ENCODE assay signal across 8 mouse cellular contexts in the genomic region with DNA sequence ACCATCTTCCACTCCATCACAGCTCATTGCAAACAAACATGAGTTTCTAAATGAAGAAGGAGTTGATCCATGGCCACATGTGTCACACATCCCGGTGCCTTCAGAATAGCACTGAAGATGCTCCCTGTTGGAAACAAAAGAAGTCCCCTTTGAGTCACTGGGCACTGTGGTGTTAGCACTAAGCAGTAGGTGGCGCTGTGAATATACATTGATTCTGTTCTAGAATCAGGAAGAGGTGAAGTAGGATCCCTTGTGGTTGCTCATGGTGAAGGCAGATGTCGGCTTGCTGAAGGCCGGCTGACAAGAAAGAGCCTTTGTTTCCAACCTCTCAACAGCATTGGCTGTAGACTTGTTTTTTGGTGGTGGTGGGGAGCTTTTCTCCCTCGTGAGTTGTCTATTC.
DNase-seq lines count a peak whose midpoint lies in the region; ATAC-seq and TF ChIP-seq lines count a peak whose summit lies in the region.
"Had no signal": no experiment of that assay in that cellular context is flagged by ENCODE, and none has a peak within 500 bp of the region (broad histone marks: within the 10 kb centered on the region; RNA-seq: fewer than 3 reads in every experiment).

No protein-coding gene starts in this region.

- H3K9ac ChIP-seq in liver, adult 2 months (ENCODE audit: low read depth, low read length) = no peak overlapping the region
- no peak overlapping the region for H3K9ac ChIP-seq in liver, embryonic 12.5 days
- H3K9ac ChIP-seq: neural tube, embryonic 13.5 days had no signal

- peak; percentile 32 for DNase-seq in liver, adult 2 months (ENCODE audit: extremely low read depth, low read depth, low spot score)
- DNase-seq in NIH3T3 (ENCODE audit: low read depth) = peak; percentile 69
- DNase-seq in adrenal gland, postnatal 36 days = peak; percentile 59 to 65
- DNase-seq in left cerebral cortex, postnatal 36 days (ENCODE audit: low spot score in 2 of 2) = peak; percentile 17 to 21
- DNase-seq in right cerebral cortex, postnatal 4 days = peak; percentile 11

- H3K9me3 ChIP-seq in liver, embryonic 12.5 days (replicated peaks) = no peaks in the 10 kb centered on the region
- H3K9me3 ChIP-seq: neural tube, embryonic 13.5 days had no signal

- no peak for TF ChIP-seq CTCF in liver, adult 2 months (IDR thresholded peaks at IDR 0.05; ENCODE audit: low read depth, low read length)

- no peak for ATAC-seq in liver, embryonic 12.5 days
- ATAC-seq in hematopoietic stem cell, adult 5-6 weeks (replicated peaks in 1 of 2; ENCODE audit: insufficient read depth in 1 of 2, low FRiP score in 2 of 2, low TSS enrichment in 1 of 2, low read depth in 1 of 2, poor library complexity in 2 of 2, severe bottlenecking in 2 of 2) = peak; percentile 91 to 92

- TF ChIP-seq POLR2A in liver, adult 2 months (IDR thresholded peaks at IDR 0.05; ENCODE audit: extremely low read depth, insufficient read depth, low read length) = no peak

- no peaks in the 10 kb centered on the region for H3K79me2 ChIP-seq in liver, adult 2 months (ENCODE audit: control insufficient read depth, insufficient read depth, low read length)

- no peaks in the 10 kb centered on the region for H3K36me3 ChIP-seq in liver, adult 2 months (ENCODE audit: control insufficient read depth, insufficient read depth, low read length)
- no peaks in the 10 kb centered on the region for H3K36me3 ChIP-seq in liver, embryonic 12.5 days
- H3K36me3 ChIP-seq: neural tube, embryonic 13.5 days had no signal

- 32% methylated on average over 5 of the region's 5 CpGs for WGBS in liver, adult 2 months
- WGBS in liver, embryonic 12.5 days (ENCODE audit: insufficient replicate concordance) = 24% methylated on average over 5 of the region's 5 CpGs

- intact Hi-C loops in left cerebral cortex, postnatal 36 days (cut with DNase I) = loop anchor here (5.0 kb wide), 1 partner anchor 166 kb away; no protein-coding TSS in a partner anchor

- H3K4me2 ChIP-seq in liver, embryonic 12.5 days = no peak overlapping the region
- H3K4me2 ChIP-seq: neural tube, embryonic 13.5 days had no signal

- peaks cover 3% of the 10 kb centered on the region; the same call in 1 of the 2 replicates for H3K27me3 ChIP-seq in liver, adult 2 months (ENCODE audit: control insufficient read depth, insufficient read depth, low read length)
- 0 out of 2 replicates have a peak, but pooled peaks cover 3% of the 10 kb centered on the region for H3K27me3 ChIP-seq in liver, embryonic 12.5 days (replicated peaks)
- H3K27me3 ChIP-seq: neural tube, embryonic 13.5 days had no signal

- no peak overlapping the region for H3K27ac ChIP-seq in liver, adult 2 months (replicated peaks; ENCODE audit: insufficient read depth, low read depth, low read length)
- no peak overlapping the region for H3K27ac ChIP-seq in liver, embryonic 12.5 days
- H3K27ac ChIP-seq: neural tube, embryonic 13.5 days had no signal

- no peak overlapping the region for H3K4me3 ChIP-seq in liver, adult 2 months (ENCODE audit: insufficient read depth, low read depth, low read length)
- no peak overlapping the region for H3K4me3 ChIP-seq in liver, embryonic 12.5 days
- H3K4me3 ChIP-seq: neural tube, embryonic 13.5 days had no signal

- no peaks in the 10 kb centered on the region for H3K4me1 ChIP-seq in liver, adult 2 months (ENCODE audit: control insufficient read depth, insufficient read depth, low read length)
- H3K4me1 ChIP-seq in liver, embryonic 12.5 days = no peaks in the 10 kb centered on the region
- H3K4me1 ChIP-seq: neural tube, embryonic 13.5 days had no signal

Comparison
In these comparisons a context has a peak if more than half of its experiments do, and no peak if none do; other contexts are left out.
1. DNase-seq: peak in every context shown above with its lines; median percentile 69 in NIH3T3; 62 in adrenal gland, postnatal 36 days; 32 in liver, adult 2 months; 19 in left cerebral cortex, postnatal 36 days; 11 in right cerebral cortex, postnatal 4 days.